Mouse (Mus musculus) gastrocnemius, postnatal 14 days (tissue): ENCODE measurements around the gene Ttc39a. TPM values are rescaled to one million over a fixed set of nuclear protein-coding genes. Genes with fewer than 3 reads are reported as not detected.
"Not testable (repeated sequence)": the region's sequence is repeated elsewhere in the genome, so short reads cannot be mapped to it uniquely, and the experiment has no call there.

ENCODE experiments used
- DNase-seq: peaks from one replicate; pipeline ENCODE4 v3.0.0; 2021; ENCODE audit warnings: mixed read lengths
- intact Hi-C: fragments of 180-260 bp; cut with DNase I; formaldehyde crosslinking; loops from one replicate; pipeline ENCODE4 v1.15.1; 2025; ENCODE audit warnings: low total_unique reads
- long read RNA-seq, 2 experiments: library from polyadenylated mRNA; stranded (forward); transcript quantifications; one replicate each; pipeline ENCODE4 v2.0.0; 2021
- total RNA-seq, 2 experiments: library from RNA; stranded (reverse); gene quantifications; 2 replicates each; pipeline ENCODE4 v1.2.3; 2021

Ttc39a gene
- under 1 TPM; 0.25 to 0.44 TPM for total RNA-seq
- long read RNA-seq, experiment 1, partial matches to known transcripts = 0 of 2 reads
- long read RNA-seq, experiment 1, other reads (novel, unspliced or antisense) = 2 of 2 reads
- long read RNA-seq, experiment 2, partial matches to known transcripts = 0 of 2 reads
- long read RNA-seq, experiment 2, other reads (novel, unspliced or antisense) = 0 of 2 reads

- intact Hi-C loops = no loop called here
- DNase-seq = no peak
Observed at GRCm38 (mm10) chr4:109406486-109407175, at the start of gene Ttc39a. TSS of gene Ttc39a (plus strand) at chr4:109406623.

GRCm38 (mm10) chr4:109378107-109378506 is 28.3 kb upstream of the Ttc39a start:
- DNase-seq = no peak
- intact Hi-C loops = no loop called here

GRCm38 (mm10) chr4:109382457-109382856 is 24.0 kb upstream of the Ttc39a start:
- DNase-seq = no peak
- intact Hi-C loops = no loop called here

GRCm38 (mm10) chr4:109385599-109385998 is 20.8 kb upstream of the Ttc39a start:
- no peak for DNase-seq
- intact Hi-C loops = no loop called here

GRCm38 (mm10) chr4:109393229-109393779 is 13.1 kb upstream of the Ttc39a start:
- intact Hi-C loops = no loop called here
- DNase-seq = no peak

- intact Hi-C loops = no loop called here
- no peak for DNase-seq
Observed at GRCm38 (mm10) chr4:109393902-109394301, 12.5 kb upstream of the Ttc39a start.

GRCm38 (mm10) chr4:109394314-109395074 is 11.9 kb upstream of the Ttc39a start:
- no peak for DNase-seq
- intact Hi-C loops = no loop called here

DNA sequence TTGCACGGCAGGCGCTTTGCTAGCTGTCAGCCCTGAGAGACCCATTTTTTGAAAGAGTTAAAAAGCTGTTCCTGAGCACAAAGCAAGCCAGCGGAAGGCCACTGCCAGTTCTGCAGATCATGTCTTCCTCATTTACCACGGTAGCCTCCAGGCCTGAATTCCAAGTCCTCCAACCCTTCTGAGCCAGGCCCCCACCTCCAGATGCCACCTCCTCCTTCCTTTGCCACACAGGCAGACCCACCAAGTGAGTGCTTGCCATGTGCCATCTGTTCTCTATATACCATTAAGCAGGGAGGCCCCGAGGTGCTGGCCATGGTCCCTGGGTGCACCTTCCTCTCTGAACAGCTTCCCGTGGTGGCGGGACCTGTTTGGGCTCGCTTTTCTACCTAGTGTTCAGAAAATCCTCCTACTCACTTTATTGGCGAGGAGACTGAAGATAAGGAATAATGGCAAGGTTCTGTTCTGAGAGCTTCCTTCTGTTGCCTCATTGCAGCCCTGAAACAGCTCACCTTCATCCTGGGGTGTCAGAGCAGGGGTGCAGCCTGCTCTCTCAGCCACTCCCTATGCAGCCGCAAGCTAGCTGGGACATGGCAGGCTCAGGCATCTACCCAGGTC is 6.0 kb upstream of the Ttc39a start:
- intact Hi-C loops = no loop called here
- DNase-seq = no peak

DNA sequence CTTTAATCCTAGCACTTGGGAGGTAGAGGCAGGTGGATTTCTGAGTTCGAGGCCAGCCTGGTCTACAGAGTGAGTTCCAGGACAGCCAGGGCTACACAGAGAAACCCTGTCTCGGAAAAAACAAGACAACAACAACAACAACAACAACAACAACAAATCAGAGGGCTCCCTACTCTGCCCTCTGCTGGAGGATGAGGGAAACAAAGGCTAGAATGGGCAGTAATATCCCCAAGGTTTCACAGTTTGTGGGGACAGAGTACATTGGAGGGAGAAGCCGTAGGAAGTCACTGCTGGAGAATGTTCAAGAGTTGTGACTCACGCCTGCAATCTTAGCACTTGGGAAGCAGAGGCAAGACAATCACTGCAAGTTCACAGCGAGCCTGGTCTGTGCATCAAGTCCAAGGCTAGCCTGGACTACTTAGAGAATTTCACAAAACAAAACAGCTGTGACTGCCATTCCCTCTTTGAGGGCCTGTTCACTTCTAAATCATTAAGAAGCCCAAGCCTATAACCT is 5.2 kb upstream of the Ttc39a start:
- intact Hi-C loops = no loop called here
- no peak for DNase-seq

DNA sequence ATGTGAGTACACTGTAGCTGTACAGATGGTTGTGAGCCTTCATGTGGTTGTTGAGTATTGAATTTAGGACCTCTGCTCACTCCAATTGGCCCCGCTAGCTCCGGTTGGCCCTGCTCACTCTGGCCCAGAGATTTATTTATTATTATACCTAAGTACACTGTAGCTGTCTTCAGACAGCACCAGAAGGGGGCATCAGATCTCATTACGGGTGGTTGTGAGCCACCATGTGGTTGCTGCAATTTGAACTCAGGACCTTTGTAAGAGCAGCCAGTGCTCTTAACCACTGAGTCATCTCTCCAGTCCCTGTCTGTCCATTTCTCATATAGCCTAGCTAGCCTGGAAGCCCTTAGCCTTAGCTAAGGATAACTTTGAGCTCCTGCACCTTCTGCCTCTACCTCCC is 1.5 kb upstream of the Ttc39a start:
- DNase-seq, intact Hi-C loops: not testable (repeated sequence)

DNA sequence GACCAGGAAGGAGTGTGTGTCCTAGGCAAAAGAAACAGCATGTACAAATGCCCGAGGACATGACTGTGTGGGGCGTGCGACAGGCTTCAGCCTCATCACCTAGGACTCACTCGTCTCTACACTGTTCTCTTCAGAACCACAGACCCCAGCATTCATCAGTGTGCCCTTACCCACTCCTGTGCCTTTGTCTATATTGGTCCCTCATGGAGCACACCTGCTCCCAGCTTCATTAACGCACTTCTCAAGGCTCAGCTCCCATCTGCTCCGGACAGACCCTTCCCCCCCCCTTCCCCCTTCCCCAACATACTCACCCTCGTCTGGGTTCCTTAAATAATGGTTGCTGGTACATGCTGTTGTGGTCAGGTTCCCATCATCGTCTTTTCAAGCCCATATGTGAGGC is 1.0 kb upstream of the Ttc39a start:
- no peak for DNase-seq
- intact Hi-C loops = no loop called here

GRCm38 (mm10) chr4:109406054-109406485 is 353 bp upstream of the Ttc39a start:
- peak; percentile 71 for DNase-seq
- intact Hi-C loops = no loop called here

DNA sequence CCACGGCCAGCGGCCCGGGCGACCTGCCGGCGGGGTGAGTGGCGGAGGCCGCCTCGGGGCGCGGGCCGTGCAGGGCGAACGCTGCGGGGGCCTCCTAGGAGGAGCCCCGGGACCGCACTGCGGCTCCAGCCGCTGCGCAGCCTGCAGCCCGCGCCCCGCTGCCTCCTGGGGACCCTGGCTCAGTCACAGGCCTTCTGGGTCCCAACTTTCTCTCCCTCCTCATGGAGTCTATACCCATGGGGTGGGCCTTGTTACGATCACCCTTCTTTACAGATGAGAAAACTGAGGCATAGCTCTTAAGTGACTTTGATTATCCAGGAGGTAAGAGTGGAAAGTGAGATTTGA is 725 bp downstream of the Ttc39a start:
- intact Hi-C loops = no loop called here
- DNase-seq = peak; percentile 28

- no peak for DNase-seq
- intact Hi-C loops = no loop called here
Observed at GRCm38 (mm10) chr4:109407701-109408485, 1.5 kb downstream of the Ttc39a start.

- no peak for DNase-seq
- intact Hi-C loops = no loop called here
Observed at GRCm38 (mm10) chr4:109410681-109411376, 4.4 kb downstream of the Ttc39a start.

- DNase-seq = no peak
- intact Hi-C loops = no loop called here
Observed at GRCm38 (mm10) chr4:109411377-109411967, 5.0 kb downstream of the Ttc39a start.

- no peak for DNase-seq
- intact Hi-C loops = no loop called here
Observed at GRCm38 (mm10) chr4:109412233-109412632, 5.8 kb downstream of the Ttc39a start.

- intact Hi-C loops = no loop called here
- DNase-seq = no peak
Observed at GRCm38 (mm10) chr4:109417998-109418397, 11.6 kb downstream of the Ttc39a start.
